Mouse (Mus musculus) spleen, adult 2 months (tissue): ENCODE measurements at regions not wholly inside any gene's neighbourhood (a gene's known extent, or its start where the extent isn't known, plus 50 kb on each side); places are given as distances from the start of the nearest gene placed in this dataset.

ENCODE experiments used
- DNase-seq, 2 experiments: peaks; one replicate each; pipeline versions ENCODE4 v3.0.0 to v3.0.0-alpha.2; 2012 to 2021; ENCODE audit warnings: low spot score in 2 of 2, low read depth in 1 of 2
- H3K27ac ChIP-seq: fragments of 200-500 bp; 2 replicates; pipeline ENCODE4 v1.5.1; 2012; ENCODE audit warnings: low read length, inconsistent platforms; ENCODE audit not compliant: insufficient read depth
- H3K27me3 ChIP-seq: fragments of 200-500 bp; 2 replicates; pipeline ENCODE4 v1.6.1; 2012; ENCODE audit warnings: mild to moderate bottlenecking, moderate library complexity, low read length, inconsistent platforms; ENCODE audit not compliant: control insufficient read depth, insufficient read depth
- H3K36me3 ChIP-seq: fragments of 200-500 bp; 2 replicates; pipeline ENCODE4 v1.6.1; 2012; ENCODE audit warnings: mild to moderate bottlenecking, low read length, inconsistent platforms; ENCODE audit not compliant: control insufficient read depth, insufficient read depth
- H3K4me1 ChIP-seq: fragments of 200-500 bp; 2 replicates; pipeline ENCODE4 v1.6.1; 2011; ENCODE audit warnings: inconsistent platforms; ENCODE audit not compliant: control insufficient read depth, insufficient read depth, insufficient read length
- H3K4me3 ChIP-seq: fragments of 200-500 bp; 2 replicates; pipeline ENCODE4 v1.5.1; 2011; ENCODE audit warnings: mild to moderate bottlenecking, inconsistent platforms; ENCODE audit not compliant: insufficient read depth, insufficient read length; ENCODE audit errors: extremely low read depth
- CTCF ChIP-seq: fragments of 200-500 bp; IDR thresholded peaks from 2 replicates; pipeline ENCODE4 v1.5.1; 2011; ENCODE audit warnings: mild to moderate bottlenecking, inconsistent platforms; ENCODE audit not compliant: insufficient read depth, insufficient read length, insufficient replicate concordance; ENCODE audit errors: extremely low read depth
- POLR2A ChIP-seq: fragments of 200-500 bp; IDR thresholded peaks from 2 replicates; pipeline ENCODE4 v1.6.1; 2011; ENCODE audit warnings: low read depth, low read length, inconsistent platforms
- WGBS: fragments of 180-500 bp; shearing (Covaris S2); methylation state at CpG from one replicate; pipeline ENCODE4 v1.1.7; 2018; 5-methylcytosine and 5-hydroxymethylcytosine counted together

DNA sequence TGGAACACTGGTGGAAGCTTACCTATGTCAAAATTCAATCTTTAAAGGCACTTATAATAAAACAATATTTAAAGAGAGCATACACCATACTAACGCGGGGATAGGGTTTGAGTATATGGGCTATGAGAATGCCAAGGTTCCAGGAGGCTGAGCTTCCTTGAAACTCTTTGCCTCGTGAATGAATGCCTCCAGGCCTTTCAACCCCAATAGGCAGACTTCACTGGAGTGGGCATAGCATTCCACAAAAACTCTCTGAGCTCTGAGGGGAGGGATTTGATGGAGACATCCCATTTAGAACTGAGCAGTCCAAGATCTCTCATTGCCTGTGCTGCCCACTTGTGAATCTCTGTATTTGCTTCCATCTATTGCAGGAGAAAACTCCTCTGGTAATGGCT lies 68.4 kb upstream of the Pax1 start:
- Histone ChIP-seq H3K4me3 (no peak overlapping the region), H3K36me3 (no peaks in the 10 kb centered on the region), H3K27ac (no peak overlapping the region), H3K27me3 (no peaks in the 10 kb centered on the region), H3K4me1 (no peaks in the 10 kb centered on the region)
- 84% methylated on average over 3 of the region's 3 CpGs for WGBS
- no peak for DNase-seq
- TF ChIP-seq CTCF (no peak), POLR2A (no peak)

DNA sequence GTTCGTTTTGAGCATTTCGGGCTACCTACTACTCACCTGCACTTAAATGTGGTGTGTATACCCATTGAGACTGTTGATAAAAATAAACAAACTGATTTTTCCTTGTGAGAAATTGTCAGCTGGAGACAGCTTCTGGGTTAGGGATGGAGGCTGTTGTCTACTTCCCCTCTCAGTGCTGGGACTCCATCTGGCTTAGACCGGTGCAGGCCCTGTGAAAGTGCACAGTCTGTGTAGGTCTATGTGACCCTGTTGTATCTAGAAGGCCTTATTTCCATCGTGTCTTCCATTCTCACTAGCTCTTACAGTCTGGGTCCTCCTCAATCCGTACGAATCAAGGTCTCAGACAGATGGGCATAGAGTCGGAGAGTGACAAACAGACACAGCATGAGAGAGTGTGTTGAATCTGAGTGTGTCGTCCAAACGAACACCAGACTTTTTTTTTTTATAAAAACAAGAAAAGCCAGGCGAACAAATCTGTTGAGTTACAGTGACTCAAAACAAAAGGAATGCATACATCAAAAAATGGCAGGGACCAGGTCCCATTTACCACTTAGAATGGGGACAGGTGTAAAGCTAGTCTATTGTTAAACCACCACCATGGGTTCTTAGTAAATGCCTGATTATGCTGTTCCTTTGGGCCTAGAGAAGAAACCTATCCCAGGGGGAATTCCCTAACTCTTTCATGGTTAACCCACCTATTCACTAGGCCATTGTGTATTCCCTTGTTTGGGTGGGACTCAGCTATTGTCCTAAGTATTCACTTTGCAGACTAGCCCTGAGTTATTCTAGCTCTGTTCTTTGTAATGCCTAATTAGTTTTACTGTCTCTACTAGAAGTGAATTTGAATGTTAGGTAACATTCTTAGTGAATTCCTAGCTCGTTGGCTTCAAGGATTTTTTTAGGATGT lies 69.1 kb upstream of the Pax1 start:
- Histone ChIP-seq H3K36me3 (no peaks in the 10 kb centered on the region), H3K27me3 (no peaks in the 10 kb centered on the region), H3K27ac (no peak overlapping the region), H3K4me1 (no peaks in the 10 kb centered on the region), H3K4me3 (no peak overlapping the region)
- DNase-seq: no peak
- WGBS: 84% methylated on average over 11 of the region's 11 CpGs
- TF ChIP-seq POLR2A (no peak), CTCF (no peak)

DNA sequence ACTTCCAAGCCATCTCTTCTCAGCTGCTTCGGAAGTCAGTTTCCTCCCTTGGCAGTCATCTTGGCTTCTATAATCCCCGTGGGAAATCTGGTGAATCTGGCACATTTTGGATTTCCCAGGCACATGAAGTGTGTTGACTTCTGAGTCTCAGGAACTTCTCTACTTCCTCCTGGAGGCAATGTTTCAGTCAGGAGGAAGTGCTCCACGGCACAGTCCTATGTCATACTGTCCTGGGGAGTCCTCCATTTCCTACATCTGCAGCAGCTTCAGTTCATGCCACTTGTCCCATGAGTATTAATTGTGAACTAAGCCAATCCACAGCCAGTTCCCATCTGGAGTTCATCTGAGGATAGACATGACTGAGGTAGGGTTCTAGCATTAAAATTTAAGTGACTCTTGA lies 78.3 kb upstream of the Pax1 start:
- Histone ChIP-seq H3K27me3 (no peaks in the 10 kb centered on the region), H3K27ac (no peak overlapping the region), H3K36me3 (no peaks in the 10 kb centered on the region), H3K4me1 (no peaks in the 10 kb centered on the region), H3K4me3 (no peak overlapping the region)
- 48% methylated on average over 3 of the region's 3 CpGs for WGBS
- no peak for DNase-seq
- TF ChIP-seq CTCF (no peak), POLR2A (no peak)

DNA sequence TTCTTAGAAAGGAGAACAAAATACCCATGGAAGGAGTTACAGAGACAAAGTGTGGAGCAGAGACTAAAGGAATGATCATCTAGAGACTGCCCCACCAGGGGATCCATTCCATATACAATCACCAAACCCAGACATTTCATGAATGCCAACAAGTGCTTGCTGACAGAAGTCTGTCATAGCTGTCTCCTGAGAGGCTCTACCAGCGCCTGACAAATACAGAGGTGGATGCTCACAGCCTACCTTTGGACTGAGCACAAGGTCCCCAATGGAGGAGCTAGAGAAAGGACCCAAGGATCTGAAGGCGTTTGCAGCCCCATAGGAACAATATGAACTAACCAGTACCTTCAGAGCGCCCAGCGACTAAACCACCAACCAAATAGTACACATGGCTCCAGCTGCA lies 83.6 kb upstream of the Nkx2-2 start:
- TF ChIP-seq CTCF (no peak), POLR2A (no peak)
- Histone ChIP-seq H3K27ac (no peak overlapping the region), H3K4me1 (no peaks in the 10 kb centered on the region), H3K36me3 (no peaks in the 10 kb centered on the region), H3K27me3 (no peaks in the 10 kb centered on the region), H3K4me3 (no peak overlapping the region)
- 84% methylated on average over 4 of the region's 4 CpGs for WGBS
- no peak for DNase-seq

DNA sequence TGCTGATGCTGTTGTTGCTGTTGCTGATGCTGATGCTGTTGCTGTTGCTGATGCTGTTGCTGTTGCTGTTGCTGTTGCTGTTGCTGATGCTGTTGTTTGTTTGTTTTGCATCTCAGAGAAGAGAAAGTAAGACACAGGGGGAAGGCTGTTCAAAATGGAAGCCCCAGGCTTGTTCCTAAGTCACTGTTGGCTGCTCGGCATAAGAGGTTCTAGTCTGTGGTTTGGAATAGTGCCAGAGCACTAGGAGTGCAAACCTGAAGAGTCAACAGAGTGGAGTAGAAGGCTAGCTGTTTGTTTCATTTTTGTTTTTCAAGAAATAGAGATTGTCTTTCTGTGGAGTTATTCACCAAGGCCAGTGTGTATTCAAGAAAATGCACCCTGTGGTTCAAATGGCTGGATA lies 75.1 kb upstream of the Nkx2-2 start:
- TF ChIP-seq CTCF: no peak
- no peak for TF ChIP-seq POLR2A
- WGBS: 3% methylated on average over 1 of the region's 1 CpGs
- H3K4me3 ChIP-seq: no peak overlapping the region
- H3K27ac ChIP-seq: no peak overlapping the region
- H3K36me3 ChIP-seq: no peaks in the 10 kb centered on the region
- no peaks in the 10 kb centered on the region for H3K4me1 ChIP-seq
- no peak for DNase-seq
- H3K27me3 ChIP-seq: no peaks in the 10 kb centered on the region

DNA sequence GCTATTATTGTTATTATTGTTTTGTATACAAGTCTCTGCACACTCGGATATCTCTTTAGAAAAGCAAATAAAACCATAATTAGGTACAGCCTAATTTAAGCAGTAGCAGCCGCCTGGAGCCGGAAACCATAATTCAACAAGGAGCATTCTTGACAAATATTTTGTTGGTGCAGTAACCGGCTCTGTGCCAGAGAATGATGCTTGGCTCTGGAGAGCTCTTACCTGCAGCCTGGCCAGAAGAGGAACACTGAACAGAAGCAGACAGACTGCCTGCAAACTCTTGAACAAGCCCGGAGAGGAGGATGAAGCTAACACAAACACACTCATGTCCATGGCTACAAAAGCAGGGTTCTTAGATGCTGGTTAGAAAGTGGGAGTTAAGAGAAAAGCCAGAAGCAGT lies 73.9 kb upstream of the Nkx2-2 start:
- H3K4me3 ChIP-seq: no peak overlapping the region
- no peak for DNase-seq
- H3K27me3 ChIP-seq: no peaks in the 10 kb centered on the region
- TF ChIP-seq POLR2A: no peak
- TF ChIP-seq CTCF: no peak
- 87% methylated on average over 5 of the region's 5 CpGs for WGBS
- H3K4me1 ChIP-seq: no peaks in the 10 kb centered on the region
- no peaks in the 10 kb centered on the region for H3K36me3 ChIP-seq
- no peak overlapping the region for H3K27ac ChIP-seq

DNA sequence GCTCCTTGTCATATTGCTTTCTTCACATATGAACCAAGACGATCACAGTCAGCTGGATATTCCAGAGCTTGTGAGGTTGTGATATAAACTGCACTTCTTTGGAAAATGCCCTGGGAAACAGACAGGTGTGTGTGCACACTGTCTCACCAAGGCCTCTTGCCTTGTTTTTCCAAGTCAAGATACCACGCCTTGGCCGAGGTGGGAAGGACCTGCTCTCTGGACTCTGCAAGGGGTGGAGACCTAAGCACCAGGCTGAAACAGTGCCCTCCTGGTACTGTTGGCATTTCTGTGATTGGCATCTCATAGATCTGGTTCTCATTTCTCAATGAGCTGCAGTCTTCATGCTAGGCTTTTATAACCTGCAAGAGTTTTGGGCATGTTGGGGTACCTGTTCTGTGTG lies 73.2 kb upstream of the Nkx2-2 start:
- no peak for TF ChIP-seq POLR2A
- TF ChIP-seq CTCF: no peak
- no peaks in the 10 kb centered on the region for H3K36me3 ChIP-seq

DNA sequence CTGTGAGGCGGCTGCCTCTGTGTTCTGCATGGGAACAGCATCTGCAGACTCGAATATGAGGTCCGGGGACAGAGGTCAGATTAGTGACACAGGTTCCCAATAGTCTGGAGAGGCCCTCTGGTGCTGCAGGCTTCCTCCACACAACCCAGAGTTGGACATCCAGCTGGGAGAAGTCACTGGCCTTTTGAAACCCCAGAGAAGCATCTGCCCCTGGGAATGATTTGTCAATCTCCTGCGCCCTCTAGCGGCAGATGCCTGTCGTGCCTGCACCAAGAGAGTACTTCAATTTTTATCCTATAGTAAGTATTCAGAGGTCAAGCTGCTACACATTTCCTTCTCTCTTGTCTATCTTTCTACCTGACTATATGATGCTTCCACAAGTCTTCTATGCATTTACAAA lies 62.7 kb upstream of the Nkx2-2 start:
- H3K27me3 ChIP-seq: no peaks in the 10 kb centered on the region
- 27% methylated on average over 6 of the region's 6 CpGs for WGBS
- TF ChIP-seq CTCF (peak; percentile 59; the same call in 1 of the 2 replicates), POLR2A (no peak)
- H3K27ac ChIP-seq: no peak overlapping the region
- H3K36me3 ChIP-seq: no peaks in the 10 kb centered on the region
- DNase-seq: peak in 1 of 2 experiments; percentile 26
- H3K4me1 ChIP-seq: no peaks in the 10 kb centered on the region
- no peak overlapping the region for H3K4me3 ChIP-seq

More for the DNA sequence above, 73.2 kb upstream of the Nkx2-2 start:
- H3K4me1 ChIP-seq: no peaks in the 10 kb centered on the region
- no peak overlapping the region for H3K4me3 ChIP-seq
- no peak for DNase-seq
- 91% methylated on average over 3 of the region's 3 CpGs for WGBS
- H3K27ac ChIP-seq: no peak overlapping the region
- H3K27me3 ChIP-seq: no peaks in the 10 kb centered on the region
